Mouse (Mus musculus) embryonic facial prominence, embryonic 11.5 days (tissue): Measurements from ENCODE around the gene Pcyt1a. TPM values are rescaled to one million over a fixed set of nuclear protein-coding genes. Genes with fewer than 3 reads are reported as not detected.
A peak's percentile ranks its signal among the peaks of the same experiment; 100 is the strongest.

Experiments used
- ATAC-seq: fragments of 200-750 bp; cut with Nextera tagmentation; replicated peaks from 2 replicates; pipeline ENCODE4 v1.8.0; 2017; ENCODE audit warnings: low read depth; ENCODE audit not compliant: insufficient number of reproducible peaks, low FRiP score, low TSS enrichment
- DNase-seq: peaks from one replicate; pipeline ENCODE4 v3.0.0-alpha.2; 2015; ENCODE audit warnings: low spot score
- H3K27ac ChIP-seq: fragments of 300-500 bp; sonication (generic); replicated peaks from 2 replicates; pipeline ENCODE4 v1.5.1; 2014; ENCODE audit warnings: mild to moderate bottlenecking, low read depth, low read length, control low read depth
- H3K27me3 ChIP-seq: fragments of 300-500 bp; sonication (generic); 2 replicates; pipeline ENCODE4 v1.6.1; 2014; ENCODE audit warnings: mild to moderate bottlenecking, low read length, moderate library complexity, mixed read lengths; ENCODE audit not compliant: control insufficient read depth, insufficient read depth
- H3K36me3 ChIP-seq: fragments of 300-500 bp; sonication (generic); replicated peaks from 2 replicates; pipeline ENCODE4 v1.6.1; 2014; ENCODE audit warnings: low read depth, mild to moderate bottlenecking, low read length, moderate library complexity, mixed read lengths; ENCODE audit not compliant: control insufficient read depth, insufficient read depth
- H3K4me1 ChIP-seq: fragments of 300-500 bp; sonication (generic); 2 replicates; pipeline ENCODE4 v1.6.1; 2014; ENCODE audit warnings: low read length, mixed read lengths; ENCODE audit not compliant: control insufficient read depth, insufficient read depth
- H3K4me2 ChIP-seq: fragments of 300-500 bp; sonication (generic); 2 replicates; pipeline ENCODE4 v1.6.1; 2014; ENCODE audit warnings: low read depth, mild to moderate bottlenecking, control low read depth, low read length, moderate library complexity
- H3K4me3 ChIP-seq: fragments of 300-500 bp; sonication (generic); 2 replicates; pipeline ENCODE4 v1.5.1; 2014; ENCODE audit warnings: low read depth, low read length, control low read depth
- H3K9ac ChIP-seq: fragments of 300-500 bp; sonication (generic); replicated peaks from 2 replicates; pipeline ENCODE4 v1.6.1; 2014; ENCODE audit warnings: mild to moderate bottlenecking, control low read depth, low read length
- H3K9me3 ChIP-seq: fragments of 300-500 bp; sonication (generic); replicated peaks from 2 replicates; pipeline ENCODE4 v1.6.1; 2016; ENCODE audit warnings: mild to moderate bottlenecking, low read length, inconsistent platforms, mixed read lengths; ENCODE audit not compliant: control insufficient read depth
- WGBS: fragments of 180-500 bp; shearing (Covaris S2); extraction: QIAGEN DNeasy Blood & Tissue Kit; methylation state at CpG from one replicate; pipeline ENCODE4 v1.1.7; 2014; 5-methylcytosine and 5-hydroxymethylcytosine counted together
- polyA plus RNA-seq: library from polyadenylated mRNA; unstranded; fragments of >200 nt; fragmentation: Nextera tagmentation; extraction: Ambion mirVana; gene quantifications from 2 replicates; pipeline ENCODE4 v1.2.1, GENCODE M21; 2014

The Pcyt1a gene
- polyA plus RNA-seq, 1 experiment from 2014 or later: 36.7 TPM

- 95% methylated on average over 8 of the region's 8 CpGs for WGBS
These were observed 22.4 kb downstream of the Pcyt1a start for GRCm38 (mm10) chr16:32453102-32453501.

GRCm38 (mm10) chr16:32454646-32455045, 23.9 kb downstream of the Pcyt1a start:
- Histone ChIP-seq H3K9ac (no peak overlapping the region), H3K36me3 (no peaks in the 10 kb centered on the region; the same call in 1 of the 2 replicates), H3K9me3 (no peaks in the 10 kb centered on the region), H3K4me2 (no peak overlapping the region), H3K27ac (peak overlapping the region; percentile 79), H3K4me1 (no peaks in the 10 kb centered on the region), H3K4me3 (no peak overlapping the region), H3K27me3 (no peaks in the 10 kb centered on the region)
- peak; percentile 75 for DNase-seq
- ATAC-seq: no peak; the same call in 1 of the 2 replicates
- 52% methylated on average over 5 of the region's 5 CpGs for WGBS

More at GRCm38 (mm10) chr16:32453102-32453501, 22.4 kb downstream of the Pcyt1a start:
- Histone ChIP-seq H3K27me3 (no peaks in the 10 kb centered on the region), H3K4me3 (no peak overlapping the region), H3K27ac (no peak overlapping the region), H3K36me3 (no peaks in the 10 kb centered on the region; the same call in 1 of the 2 replicates), H3K4me1 (no peaks in the 10 kb centered on the region), H3K4me2 (no peak overlapping the region), H3K9ac (no peak overlapping the region), H3K9me3 (no peaks in the 10 kb centered on the region)
- ATAC-seq (no peak), DNase-seq (no peak)

GRCm38 (mm10) chr16:32456086-32456485, 25.4 kb downstream of the Pcyt1a start:
- Histone ChIP-seq H3K9me3 (no peaks in the 10 kb centered on the region), H3K4me1 (no peaks in the 10 kb centered on the region), H3K27me3 (no peaks in the 10 kb centered on the region), H3K9ac (no peak overlapping the region), H3K27ac (no peak overlapping the region), H3K4me3 (no peak overlapping the region), H3K36me3 (no peaks in the 10 kb centered on the region; the same call in 1 of the 2 replicates), H3K4me2 (no peak overlapping the region)
- ATAC-seq: no peak
- DNase-seq: no peak

GRCm38 (mm10) chr16:32456761-32457160, 26.0 kb downstream of the Pcyt1a start:
- Histone ChIP-seq H3K27me3 (no peaks in the 10 kb centered on the region), H3K4me1 (no peaks in the 10 kb centered on the region), H3K4me2 (no peak overlapping the region), H3K4me3 (no peak overlapping the region), H3K9ac (no peak overlapping the region), H3K27ac (no peak overlapping the region), H3K9me3 (no peaks in the 10 kb centered on the region), H3K36me3 (no peaks in the 10 kb centered on the region; the same call in 1 of the 2 replicates)
- DNase-seq (no peak), ATAC-seq (no peak)
- 90% methylated on average over 1 of the region's 1 CpGs for WGBS

- ATAC-seq (no peak), DNase-seq (peak; percentile 57)
- H3K36me3 ChIP-seq: no peaks in the 10 kb centered on the region; the same call in 1 of the 2 replicates
- H3K27me3 ChIP-seq: no peaks in the 10 kb centered on the region
- no peaks in the 10 kb centered on the region for H3K4me1 ChIP-seq
- no peak overlapping the region for H3K4me3 ChIP-seq
- 59% methylated on average over 10 of the region's 10 CpGs for WGBS
- no peak overlapping the region for H3K9ac ChIP-seq
- no peak overlapping the region for H3K27ac ChIP-seq
- H3K9me3 ChIP-seq: no peaks in the 10 kb centered on the region
- H3K4me2 ChIP-seq: no peak overlapping the region
These were observed 27.1 kb downstream of the Pcyt1a start for GRCm38 (mm10) chr16:32457589-32458386.

GRCm38 (mm10) chr16:32460518-32460917, 29.8 kb downstream of the Pcyt1a start:
- H3K27me3 ChIP-seq: no peaks in the 10 kb centered on the region
- DNase-seq (no peak), ATAC-seq (no peak)
- H3K27ac ChIP-seq: no peak overlapping the region
- H3K4me2 ChIP-seq: no peak overlapping the region
- H3K9ac ChIP-seq: no peak overlapping the region
- H3K4me1 ChIP-seq: no peaks in the 10 kb centered on the region
- no peaks in the 10 kb centered on the region for H3K9me3 ChIP-seq
- H3K36me3 ChIP-seq: peaks cover 3% of the 10 kb centered on the region; the same call in 1 of the 2 replicates
- 55% methylated on average over 4 of the region's 4 CpGs for WGBS
- no peak overlapping the region for H3K4me3 ChIP-seq

- no peaks in the 10 kb centered on the region for H3K27me3 ChIP-seq
- no peaks in the 10 kb centered on the region for H3K4me1 ChIP-seq
- no peak for DNase-seq
- H3K36me3 ChIP-seq: peaks cover 3% of the 10 kb centered on the region; the same call in 1 of the 2 replicates
- WGBS: 86% methylated on average over 5 of the region's 5 CpGs
- ATAC-seq: no peak
- no peak overlapping the region for H3K4me3 ChIP-seq
- H3K9me3 ChIP-seq: no peaks in the 10 kb centered on the region
- H3K9ac ChIP-seq: no peak overlapping the region
- H3K27ac ChIP-seq: no peak overlapping the region
- no peak overlapping the region for H3K4me2 ChIP-seq
These were observed 31.0 kb downstream of the Pcyt1a start for GRCm38 (mm10) chr16:32461713-32462112.

GRCm38 (mm10) chr16:32462950-32463349, 32.2 kb downstream of the Pcyt1a start:
- Histone ChIP-seq H3K9me3 (no peaks in the 10 kb centered on the region), H3K27ac (no peak overlapping the region), H3K27me3 (no peaks in the 10 kb centered on the region), H3K36me3 (peaks cover 3% of the 10 kb centered on the region), H3K4me2 (no peak overlapping the region), H3K4me3 (no peak overlapping the region), H3K9ac (no peak overlapping the region), H3K4me1 (no peaks in the 10 kb centered on the region)
- WGBS: 95% methylated on average over 16 of the region's 16 CpGs
- ATAC-seq (no peak), DNase-seq (no peak)
